Mouse (Mus musculus) fibroblast of lung, adult 2 months (primary cell): Measurements from ENCODE around the gene Prim2.

Source experiments
- DNase-seq: peaks from one replicate; pipeline ENCODE4 v3.0.0-alpha.2; 2011; ENCODE audit warnings: low read depth

The Prim2 gene

DNA sequence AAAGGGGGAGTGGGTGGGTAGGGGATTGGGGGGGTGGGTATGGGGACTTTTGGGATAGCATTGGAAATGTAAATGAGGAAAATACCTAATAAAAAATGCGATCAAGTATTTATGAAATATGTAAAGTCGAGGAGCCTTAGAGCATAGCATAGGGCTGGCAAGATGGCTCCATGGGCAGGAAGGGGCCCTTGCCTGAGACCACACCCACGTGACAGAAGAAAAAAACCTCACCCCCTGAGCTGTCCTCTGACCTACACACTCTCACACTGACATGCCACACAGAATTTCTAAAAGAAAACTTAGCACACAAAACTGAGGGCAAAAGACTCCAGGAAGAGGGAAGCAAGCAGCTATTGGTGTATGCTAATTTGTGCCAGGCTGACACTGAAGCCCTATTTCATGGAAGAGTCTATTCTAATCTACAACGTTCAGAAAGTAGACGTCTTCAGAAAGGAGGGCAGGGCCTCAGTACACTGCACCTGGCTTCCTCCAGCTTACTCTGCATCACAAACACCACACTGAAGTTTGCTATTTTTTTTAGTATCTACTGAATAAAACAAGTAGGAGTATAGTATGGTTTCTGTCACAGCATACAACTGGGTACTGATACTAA is 65.4 kb downstream of the Prim2 start:
- no peak for DNase-seq

DNA sequence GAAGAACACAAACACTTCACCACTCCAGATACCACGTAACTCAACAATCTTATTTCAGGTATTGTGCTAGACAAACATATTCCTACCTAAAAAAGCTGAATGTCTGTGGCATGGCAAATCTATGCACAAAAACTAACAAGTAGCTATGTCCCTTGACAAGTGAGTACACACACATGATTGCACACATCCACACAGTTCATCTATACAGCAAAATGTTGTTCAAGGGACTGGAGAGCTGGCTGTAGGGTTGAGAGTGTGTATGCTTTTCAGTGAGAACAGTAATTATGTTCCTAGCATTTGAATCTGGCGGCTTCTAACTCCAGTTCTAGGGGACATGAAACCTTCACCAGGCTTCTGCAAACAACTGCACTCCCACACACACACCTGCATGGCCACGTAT is 69.9 kb downstream of the Prim2 start:
- DNase-seq, result no peak

DNA sequence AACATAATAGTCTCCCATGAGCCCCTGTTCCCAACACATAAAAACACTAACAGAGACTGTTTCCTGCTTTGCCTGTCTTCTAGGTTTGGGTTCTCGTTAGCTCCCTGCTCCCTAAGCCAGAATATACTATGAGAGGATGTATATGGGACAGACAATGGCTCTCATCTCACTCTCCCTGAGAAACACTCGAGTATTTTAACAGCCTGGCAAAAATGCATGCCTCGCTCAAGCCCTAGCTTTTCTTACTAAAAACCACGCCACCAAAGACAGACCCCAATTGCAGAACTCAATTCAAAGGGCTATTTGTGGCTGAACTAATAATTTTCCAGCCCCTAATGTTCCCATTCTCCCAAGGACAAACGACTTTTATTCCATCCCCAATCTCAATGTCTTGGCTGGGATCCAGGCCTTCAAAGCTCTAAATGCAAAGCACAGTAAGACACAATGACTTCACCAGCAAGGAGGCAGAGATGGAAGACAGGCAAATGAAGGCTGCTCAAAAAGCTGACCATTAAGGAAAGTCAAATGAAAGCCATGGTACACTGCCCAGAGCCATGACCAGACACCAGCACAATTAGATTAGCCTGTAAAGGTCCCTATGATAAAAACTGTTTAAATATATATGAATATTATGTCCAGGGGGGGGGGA is 70.5 kb downstream of the Prim2 start:
- DNase-seq, result no peak

DNA sequence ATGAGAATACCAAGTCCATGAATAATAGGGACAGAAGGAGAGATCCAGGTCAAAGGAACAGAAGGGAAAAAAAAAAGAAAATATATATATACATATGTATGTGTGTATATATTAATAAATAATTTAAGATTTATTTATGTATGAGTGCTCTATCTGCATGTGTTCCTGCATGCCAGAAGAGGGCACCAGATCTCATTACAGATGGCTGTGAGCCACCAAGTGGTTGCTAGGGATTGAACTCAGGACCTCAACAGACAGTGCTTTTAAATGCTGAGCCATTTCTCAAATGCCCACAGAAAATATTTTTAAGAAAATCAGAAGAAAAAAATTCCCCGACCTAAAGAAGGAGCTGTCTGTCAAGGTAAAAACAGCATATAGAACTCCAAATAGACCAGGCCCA is 72.6 kb downstream of the Prim2 start:
- no peak for DNase-seq

DNA sequence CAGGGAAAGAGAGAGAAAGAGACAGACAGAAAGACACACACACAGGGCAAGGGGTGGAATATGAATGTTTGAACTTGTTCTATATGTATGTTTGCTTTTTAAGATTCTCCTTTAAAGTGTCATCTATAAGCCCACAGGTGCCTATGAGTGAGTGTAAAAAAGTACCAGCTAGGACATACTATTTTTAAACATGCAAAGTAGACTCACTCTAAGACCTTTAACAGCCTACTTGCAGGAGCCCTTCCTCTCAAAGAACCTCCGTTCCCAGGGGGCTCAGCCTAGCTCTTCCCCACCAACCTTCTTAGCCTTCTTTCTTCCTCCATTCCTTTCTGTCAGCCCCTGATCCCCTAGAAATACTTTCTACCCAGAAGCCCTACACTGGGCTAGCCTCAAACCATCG is 73.7 kb downstream of the Prim2 start:
- no peak for DNase-seq

DNA sequence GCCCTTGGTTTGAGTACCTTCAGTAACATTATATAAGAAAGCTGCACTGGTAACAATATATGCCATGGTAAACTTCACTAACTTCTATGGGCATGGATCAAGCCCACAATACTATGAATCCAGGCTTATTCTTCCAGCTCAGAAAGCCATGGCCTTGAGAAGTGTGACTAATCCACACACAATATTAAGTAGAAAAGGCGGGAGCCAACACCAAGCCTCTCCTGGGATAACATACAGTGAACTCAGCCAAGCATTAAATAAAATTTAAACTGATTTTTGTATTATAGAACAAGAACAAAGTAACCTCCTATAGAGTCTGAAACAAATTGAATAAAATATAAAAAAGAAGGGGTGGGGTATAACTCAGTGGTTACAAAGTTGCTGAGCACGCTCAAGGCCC is 74.6 kb downstream of the Prim2 start:
- DNase-seq, result no peak

DNA sequence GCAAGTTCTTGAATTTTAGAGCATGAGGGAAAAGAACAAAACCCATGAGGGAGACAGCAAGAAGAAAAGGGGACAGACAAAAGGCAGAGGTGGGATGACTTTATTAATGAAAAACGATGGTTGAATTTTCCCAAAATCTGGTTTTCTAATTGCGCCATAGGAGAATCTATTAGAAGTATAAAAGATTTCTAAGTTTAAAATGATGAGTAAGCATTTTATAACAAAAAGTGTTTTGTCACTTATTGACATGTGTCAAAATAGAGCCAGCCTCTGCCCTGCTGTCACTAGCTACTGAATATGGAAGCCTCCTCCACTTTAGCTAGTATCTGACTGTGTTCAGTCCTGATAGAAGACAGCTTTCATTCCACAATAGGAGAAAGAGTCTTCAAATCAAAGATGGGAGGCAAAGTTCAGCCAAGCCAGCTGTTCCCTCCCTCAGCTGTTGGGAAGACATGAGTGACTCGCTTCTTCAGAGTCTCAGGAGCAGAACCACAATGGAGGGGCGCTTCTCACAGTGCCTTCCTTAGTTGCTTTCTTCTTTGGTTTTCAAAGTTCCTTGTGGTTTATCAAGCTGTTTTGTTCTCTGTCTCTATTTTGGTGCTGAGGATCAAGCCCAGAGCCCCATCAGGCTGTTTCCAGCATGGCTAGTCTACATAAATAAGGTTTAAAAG is 75.7 kb downstream of the Prim2 start:
- DNase-seq, result no peak

DNA sequence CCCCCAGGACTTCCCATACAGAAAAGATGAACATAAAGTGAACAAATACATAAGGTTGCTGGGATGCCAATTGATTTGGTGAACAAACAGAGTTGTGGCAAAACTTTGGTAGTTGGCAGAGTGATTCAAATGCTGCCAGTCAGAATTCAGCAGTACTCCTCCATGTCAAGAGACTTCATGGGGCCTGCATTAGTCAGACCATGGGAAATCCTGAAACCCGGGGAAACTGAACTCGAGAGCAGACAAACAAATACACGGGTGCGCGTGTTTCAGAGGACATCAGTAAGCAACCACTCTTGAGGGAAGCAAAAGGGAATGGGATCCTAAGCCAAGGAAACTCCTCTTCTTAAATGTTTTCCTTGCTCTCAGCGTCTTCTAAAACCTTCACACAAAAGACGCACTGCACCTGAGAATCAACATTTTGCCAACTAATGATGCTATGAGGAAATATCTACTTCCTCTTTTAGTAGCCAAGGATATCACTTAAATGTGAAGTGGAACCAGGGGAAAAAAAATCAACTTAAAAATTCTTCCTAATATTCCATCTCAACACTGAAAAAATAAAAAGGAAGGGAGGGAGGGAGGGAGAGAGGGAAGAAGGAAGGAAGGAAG is 77.5 kb downstream of the Prim2 start:
- DNase-seq, result no peak

DNA sequence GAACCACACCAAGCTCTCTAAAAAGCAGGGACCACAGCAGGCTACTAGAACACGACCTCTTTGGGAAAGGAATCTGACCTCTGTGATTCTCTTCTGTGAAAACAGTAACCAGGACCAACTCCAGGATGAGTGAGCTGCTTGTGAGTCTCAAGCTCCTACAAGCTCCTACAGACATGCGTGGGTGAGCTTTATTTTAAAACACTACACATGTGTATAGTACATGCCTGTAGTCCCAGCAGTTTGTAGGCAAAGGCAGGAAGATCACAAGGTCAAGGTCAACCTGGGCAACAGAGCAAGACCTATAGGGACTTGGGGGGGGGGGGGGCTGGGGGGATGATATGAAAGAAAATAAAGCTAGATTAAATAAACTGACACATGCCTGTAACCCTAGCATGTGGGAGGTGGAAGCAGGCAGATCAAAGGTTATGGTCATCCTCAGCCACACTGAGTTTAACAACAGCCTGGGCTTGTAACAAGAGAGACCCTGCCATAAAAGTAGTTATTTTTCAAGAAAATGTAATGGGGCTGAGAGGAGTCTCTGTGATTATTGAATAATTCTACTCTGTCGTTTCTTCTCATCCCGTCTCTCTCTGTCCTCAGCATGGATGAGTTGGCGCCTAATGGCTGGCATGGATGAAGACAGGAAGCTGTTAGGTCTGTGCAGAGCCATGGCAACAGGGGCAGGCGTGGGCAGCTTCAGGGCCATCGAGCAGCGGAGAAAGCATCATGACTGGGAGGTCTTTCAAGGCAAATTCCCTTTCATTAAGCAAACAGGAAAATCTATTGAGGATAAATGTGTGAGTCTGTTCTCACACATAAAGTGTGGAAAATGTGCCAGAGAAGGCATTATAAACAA is 78.8 kb downstream of the Prim2 start:
- DNase-seq, result no peak

DNA sequence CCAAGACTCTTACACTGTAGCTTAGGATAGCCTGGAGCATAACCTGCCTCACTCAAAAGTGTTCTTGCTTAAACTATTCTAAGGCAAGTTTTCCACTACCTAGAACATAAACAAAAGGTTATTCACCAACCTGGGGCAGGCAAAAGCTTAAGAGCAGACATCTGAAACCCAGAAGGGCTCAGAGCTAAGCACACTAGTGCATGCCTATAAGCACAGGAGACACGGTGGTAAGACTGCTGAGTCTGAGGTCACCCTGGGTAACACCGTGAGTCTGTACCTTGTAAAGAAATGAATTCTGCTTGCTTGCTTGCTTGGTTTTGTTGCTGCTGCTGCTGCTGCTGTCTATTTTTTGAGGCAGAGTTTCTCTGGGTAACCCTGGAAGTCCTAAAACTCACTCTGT is 80.1 kb downstream of the Prim2 start:
- DNase-seq, result no peak

DNA sequence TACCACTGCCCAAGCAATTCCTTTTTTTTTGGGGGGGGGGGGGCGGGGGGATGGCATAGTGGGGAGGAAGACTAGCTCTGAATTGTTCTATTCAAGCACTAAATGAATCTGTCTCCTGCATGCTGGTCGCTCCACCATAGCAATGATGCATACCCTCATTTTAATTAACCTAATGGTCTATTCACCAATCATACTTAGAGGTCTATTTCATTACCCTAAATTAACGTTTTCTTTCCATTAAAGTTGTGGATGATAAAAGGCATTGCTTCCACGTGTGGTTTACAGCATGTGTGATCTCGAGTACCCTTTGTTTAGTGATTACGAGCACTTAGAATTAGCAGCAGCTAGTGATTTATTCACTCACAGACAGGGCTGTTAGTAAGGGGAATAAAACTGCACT is 81.0 kb downstream of the Prim2 start:
- no peak for DNase-seq

DNA sequence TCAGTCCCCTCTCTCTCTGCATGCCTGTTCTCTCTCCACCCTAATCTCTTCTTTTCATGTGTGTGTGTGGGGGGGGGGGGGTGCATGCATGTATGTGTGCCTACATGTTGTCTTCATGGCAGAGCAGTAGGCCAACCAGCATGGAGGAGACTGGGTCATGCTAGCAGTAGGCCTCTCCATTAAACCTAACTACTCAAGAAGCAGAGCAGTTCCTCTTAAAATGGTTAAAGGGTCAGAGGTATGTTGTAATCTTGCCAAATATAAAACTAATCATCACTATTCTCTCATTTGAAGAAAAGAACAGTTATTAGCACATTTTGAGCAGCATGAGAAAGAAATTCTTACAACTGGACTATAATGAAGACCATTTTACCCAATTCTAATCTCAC is 85.0 kb downstream of the Prim2 start:
- no peak for DNase-seq

DNA sequence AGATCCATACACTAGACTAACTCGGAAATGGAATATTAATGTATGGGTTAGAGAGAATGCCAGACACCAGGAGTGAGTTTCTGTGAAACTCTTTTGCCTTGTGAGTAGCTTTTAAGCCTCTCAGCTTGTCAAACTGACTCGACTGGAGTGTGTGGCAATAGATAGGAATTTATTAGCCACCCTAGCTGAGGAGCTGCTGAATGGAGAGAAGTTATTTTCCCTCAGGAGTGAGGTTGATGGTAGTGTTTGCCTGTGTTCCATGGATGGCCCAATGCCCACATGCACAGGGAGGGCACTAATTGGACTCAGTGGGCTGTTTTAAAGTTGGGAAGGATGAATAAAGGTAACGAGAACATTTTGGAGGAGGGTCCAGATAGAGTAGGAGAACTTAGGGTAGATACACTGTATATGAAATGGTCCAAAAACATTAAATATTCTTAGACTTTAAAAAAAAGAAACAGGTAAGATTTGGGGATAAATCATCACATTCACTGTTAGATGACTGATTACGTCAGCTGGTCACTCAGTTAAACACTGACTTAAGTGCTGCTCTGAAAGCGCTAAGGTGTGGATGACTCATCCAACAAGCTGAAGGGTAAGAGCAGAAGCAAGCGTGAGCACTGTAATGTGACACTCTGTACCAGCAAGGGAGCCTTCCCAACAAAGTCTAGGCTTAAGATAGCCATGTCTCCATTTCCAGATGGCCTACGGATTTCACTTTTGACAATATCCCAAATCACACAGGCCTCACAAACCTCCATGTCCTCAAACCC is 85.6 kb downstream of the Prim2 start:
- DNase-seq, result peak; percentile 19

DNA sequence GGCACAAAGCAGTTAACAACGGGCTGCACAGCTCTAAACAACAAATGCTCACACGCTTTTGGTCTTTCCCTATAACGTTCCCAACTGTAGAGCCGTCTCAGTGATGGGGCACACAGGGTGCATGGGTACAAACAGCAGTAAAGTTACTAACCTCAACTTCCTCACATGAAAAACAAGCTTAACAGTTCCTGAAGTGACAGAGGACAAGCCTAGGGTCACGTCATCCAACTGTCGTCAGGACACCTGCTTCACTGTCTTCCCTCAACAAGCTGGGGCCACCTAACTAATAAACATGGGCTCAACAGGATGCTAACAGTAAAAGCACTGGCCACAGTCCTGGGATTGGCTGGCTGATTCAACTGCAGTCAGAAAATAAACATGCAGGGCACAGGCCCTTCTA is 91.0 kb downstream of the Prim2 start:
- no peak for DNase-seq

DNA sequence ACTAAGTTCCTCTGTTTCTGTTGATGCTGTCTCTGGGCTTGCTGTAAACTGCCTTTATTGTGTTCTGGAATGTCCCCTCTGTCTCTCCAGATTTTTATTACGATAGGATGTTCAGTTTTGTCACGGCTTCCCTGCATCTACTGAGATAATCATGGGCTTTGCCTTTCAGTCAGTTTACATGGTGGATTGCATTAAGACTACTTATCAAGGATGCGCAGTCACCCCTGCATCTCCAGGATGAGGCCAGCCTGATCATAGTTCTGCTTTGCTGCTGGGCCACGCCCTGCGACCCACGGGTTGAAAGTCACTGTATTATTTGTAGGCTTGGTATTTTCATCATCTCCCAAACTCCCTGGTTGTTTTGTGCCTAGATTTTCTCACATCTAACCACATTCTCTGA is 95.1 kb downstream of the Prim2 start:
- no peak for DNase-seq

DNA sequence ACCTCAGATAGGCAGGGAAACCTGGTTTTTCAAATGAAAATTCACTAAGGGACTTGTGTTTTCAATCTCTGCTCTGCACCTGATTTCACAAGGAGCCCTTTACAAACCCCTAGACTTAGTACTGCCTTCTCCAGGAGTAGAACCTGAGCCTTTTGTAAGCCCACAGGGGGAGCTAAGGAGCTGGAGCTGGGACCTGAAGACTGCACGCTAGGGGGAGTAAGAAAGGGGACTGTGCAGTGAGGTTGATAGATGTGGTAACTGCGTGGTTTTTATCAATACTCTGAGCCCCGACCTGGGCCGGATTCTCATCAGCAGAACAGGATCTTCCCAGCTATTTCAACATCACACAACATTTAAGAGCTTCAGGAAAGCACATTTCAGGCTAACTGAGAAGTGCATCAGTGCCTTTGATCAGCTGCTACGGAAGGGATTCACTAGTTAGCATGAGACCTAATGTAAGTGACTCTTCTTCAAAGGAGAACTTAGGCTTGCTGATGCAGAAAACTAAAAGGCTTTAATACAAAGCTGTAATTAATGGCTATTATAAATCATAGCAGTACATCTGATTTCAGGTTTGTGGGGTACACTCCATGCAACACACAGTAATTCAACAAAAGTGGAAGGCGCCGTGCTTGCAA is 103.7 kb downstream of the Prim2 start:
- no peak for DNase-seq

DNA sequence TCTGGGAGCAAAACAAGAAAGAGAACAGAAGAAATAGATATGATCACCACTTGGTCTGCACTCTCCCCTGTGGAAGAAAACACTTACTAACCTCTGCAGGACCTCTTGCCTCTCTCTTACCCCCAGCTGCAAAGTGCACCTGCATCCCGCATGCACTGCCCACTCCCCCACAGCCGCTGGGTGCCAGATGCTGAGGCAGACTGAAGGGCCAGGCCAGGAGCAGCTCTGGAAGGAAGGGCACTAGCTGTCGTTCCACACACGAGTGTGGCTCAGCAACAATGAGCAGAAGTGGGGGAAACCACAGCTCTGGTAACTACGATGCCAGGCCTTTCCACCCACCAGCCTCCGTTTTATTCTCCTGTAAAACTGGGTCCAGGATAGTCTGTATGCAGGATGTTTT is 105.6 kb downstream of the Prim2 start:
- DNase-seq, result no peak

DNA sequence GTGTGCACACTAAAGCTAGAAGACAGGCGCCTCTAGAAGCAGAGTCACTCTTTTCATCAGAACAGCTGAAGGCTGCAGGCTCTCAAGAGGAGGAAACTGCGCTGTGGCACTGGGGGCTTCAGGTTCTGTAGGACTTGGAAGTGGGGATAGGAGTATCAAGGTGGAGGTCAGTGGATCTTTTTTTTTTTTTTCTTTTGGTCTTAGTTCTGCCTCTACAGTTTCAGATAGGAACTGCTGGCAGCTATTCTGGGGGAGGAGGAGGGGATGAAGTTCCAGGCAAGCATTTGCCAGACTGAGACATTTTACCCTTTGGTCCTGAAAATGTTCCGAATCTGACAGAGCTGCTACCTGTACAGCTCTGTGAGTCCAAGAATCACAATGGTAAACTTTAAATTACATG is 106.0 kb downstream of the Prim2 start:
- DNase-seq, result no peak

DNA sequence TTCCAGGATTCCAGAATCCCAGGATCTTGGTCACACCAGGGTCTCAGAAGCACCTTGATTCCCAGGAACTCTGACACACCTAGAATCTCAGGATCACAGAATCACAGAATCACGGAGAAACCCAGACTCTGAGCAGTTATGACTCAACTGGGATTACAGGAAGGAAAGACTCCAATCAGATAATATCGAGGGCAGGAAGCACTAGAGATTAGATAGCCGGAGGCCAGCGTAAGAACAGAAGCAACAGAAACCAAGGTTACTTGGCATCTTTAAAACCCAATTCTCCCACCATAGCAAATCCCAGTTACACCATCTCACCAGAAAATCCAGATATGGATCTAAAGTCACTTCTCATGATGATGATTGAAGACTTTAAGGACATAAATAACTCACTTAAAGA is 113.0 kb downstream of the Prim2 start:
- DNase-seq, result no peak

DNA sequence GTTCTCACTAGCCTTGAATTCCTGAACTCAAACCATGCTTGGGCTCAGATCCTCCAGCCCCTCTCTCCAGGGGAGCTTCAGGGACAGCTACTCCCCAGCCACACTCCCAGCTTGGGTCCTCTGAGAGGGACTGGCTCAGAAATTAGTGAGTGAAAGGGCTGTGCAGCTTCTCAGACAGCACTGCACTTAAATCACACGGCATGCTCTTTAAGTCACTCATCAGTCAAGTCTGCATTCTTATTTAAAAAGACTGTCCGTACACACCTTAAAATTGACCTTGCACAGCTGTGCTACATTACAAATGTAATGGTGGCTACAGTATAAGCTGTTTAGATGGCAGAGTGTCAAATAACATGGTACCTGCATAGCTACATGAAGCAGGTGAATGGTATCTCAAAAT is 114.0 kb downstream of the Prim2 start:
- DNase-seq, result no peak

DNA sequence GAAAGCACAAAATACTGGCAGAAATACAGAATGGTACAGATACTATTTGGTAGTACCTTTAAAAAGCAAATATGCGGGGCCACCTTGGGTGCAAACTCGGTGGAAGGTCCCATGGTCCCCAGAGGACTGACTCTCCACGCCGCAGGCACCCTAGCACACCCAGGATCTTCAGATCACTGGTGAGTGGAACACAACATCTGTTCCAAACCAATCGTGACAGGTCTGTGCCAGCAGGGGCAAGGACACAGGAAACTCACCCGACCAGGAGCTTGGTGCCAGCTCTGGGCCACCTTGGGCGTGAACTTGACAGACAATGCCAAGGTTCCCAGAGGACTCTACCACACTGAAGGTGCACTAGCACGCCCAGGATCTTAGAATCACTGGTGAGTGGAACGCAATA is 118.2 kb downstream of the Prim2 start:
- no peak for DNase-seq
